Mouse (Mus musculus): ENCODE measurements at regions not wholly inside any gene's neighbourhood (a gene's known extent, or its start where the extent isn't known, plus 50 kb on each side); places are given as distances from the start of the nearest gene placed in this dataset.

GRCm38 (mm10) chr17:45193456-45194025, 240.0 kb downstream of the Cdc5l start:
- no peak for TF ChIP-seq CTCF (IDR thresholded peaks at IDR 0.05; ENCODE audit: extremely low read depth, insufficient read depth, low read length)
- TF ChIP-seq POLR2A (IDR thresholded peaks at IDR 0.05; ENCODE audit: extremely low read depth, insufficient read depth, low read length): no peak
- no peak overlapping the region for H3K27ac ChIP-seq (ENCODE audit: insufficient read depth, low read length)
- H3K4me3 ChIP-seq (ENCODE audit: insufficient read depth, low read length): no peak overlapping the region
- H3K4me1 ChIP-seq (ENCODE audit: control insufficient read depth, insufficient read depth, low read length): no peaks in the 10 kb centered on the region

GRCm38 (mm10) chr17:45187402-45187801, 246.1 kb downstream of the Cdc5l start:
- Histone ChIP-seq H3K4me1 (ENCODE audit: control insufficient read depth, insufficient read depth, low read length) (no peaks in the 10 kb centered on the region), H3K4me3 (ENCODE audit: insufficient read depth, low read length) (no peak overlapping the region), H3K27ac (ENCODE audit: insufficient read depth, low read length) (no peak overlapping the region)
- TF ChIP-seq CTCF (IDR thresholded peaks at IDR 0.05; ENCODE audit: extremely low read depth, insufficient read depth, low read length) (no peak), POLR2A (IDR thresholded peaks at IDR 0.05; ENCODE audit: extremely low read depth, insufficient read depth, low read length) (no peak)

- Histone ChIP-seq H3K27ac (ENCODE audit: insufficient read depth, low read length) (no peak overlapping the region), H3K4me3 (ENCODE audit: insufficient read depth, low read length) (no peak overlapping the region), H3K4me1 (ENCODE audit: control insufficient read depth, insufficient read depth, low read length) (no peaks in the 10 kb centered on the region)
- TF ChIP-seq POLR2A (IDR thresholded peaks at IDR 0.05; ENCODE audit: extremely low read depth, insufficient read depth, low read length) (no peak), CTCF (IDR thresholded peaks at IDR 0.05; ENCODE audit: extremely low read depth, insufficient read depth, low read length) (no peak)
These were observed 257.2 kb downstream of the Cdc5l start for GRCm38 (mm10) chr17:45176340-45176739.

GRCm38 (mm10) chr17:45169257-45169994, 264.1 kb downstream of the Cdc5l start:
- Histone ChIP-seq H3K4me1 (ENCODE audit: control insufficient read depth, insufficient read depth, low read length) (peaks cover 2% of the 10 kb centered on the region; the same call in 1 of the 2 replicates), H3K4me3 (ENCODE audit: insufficient read depth, low read length) (no peak overlapping the region), H3K27ac (ENCODE audit: insufficient read depth, low read length) (no peak overlapping the region)
- TF ChIP-seq POLR2A (IDR thresholded peaks at IDR 0.05; ENCODE audit: extremely low read depth, insufficient read depth, low read length): no peak
- no peak for TF ChIP-seq CTCF (IDR thresholded peaks at IDR 0.05; ENCODE audit: extremely low read depth, insufficient read depth, low read length)

Data from cortical plate, adult 2 months (tissue).